Mouse (Mus musculus) neural tube, embryonic 11.5 days (tissue): ENCODE measurements around the gene Gm19402. TPM values are rescaled to one million over a fixed set of nuclear protein-coding genes. Genes with fewer than 3 reads are reported as not detected.

Experiments used
- ATAC-seq: fragments of 200-750 bp; cut with Nextera tagmentation; 2 replicates; pipeline ENCODE4 v1.8.0; 2017; ENCODE audit warnings: moderate number of reproducible peaks, mild to moderate bottlenecking, moderate TSS enrichment, moderate library complexity; ENCODE audit not compliant: insufficient read depth, low FRiP score, low TSS enrichment
- DNase-seq: peaks from one replicate; pipeline ENCODE4 v3.0.0-alpha.2; 2015; ENCODE audit warnings: low spot score
- H3K27ac ChIP-seq: fragments of 300-500 bp; sonication (generic); 2 replicates; pipeline ENCODE4 v1.5.1; 2014; ENCODE audit warnings: low read depth, mild to moderate bottlenecking, low read length
- H3K27me3 ChIP-seq: fragments of 300-500 bp; sonication (generic); 2 replicates; pipeline ENCODE4 v1.6.1; 2014; ENCODE audit warnings: mild to moderate bottlenecking, low read length, mixed read lengths; ENCODE audit not compliant: control insufficient read depth, insufficient read depth
- H3K36me3 ChIP-seq: fragments of 300-500 bp; sonication (generic); 2 replicates; pipeline ENCODE4 v1.6.1; 2014; ENCODE audit warnings: mild to moderate bottlenecking, low read length, moderate library complexity, mixed read lengths; ENCODE audit not compliant: control insufficient read depth, insufficient read depth
- H3K4me1 ChIP-seq: fragments of 300-500 bp; sonication (generic); 2 replicates; pipeline ENCODE4 v1.6.1; 2014; ENCODE audit warnings: low read length, mixed read lengths; ENCODE audit not compliant: control insufficient read depth, insufficient read depth
- H3K4me2 ChIP-seq: fragments of 300-500 bp; sonication (generic); 2 replicates; pipeline ENCODE4 v1.6.1; 2014; ENCODE audit warnings: low read depth, mild to moderate bottlenecking, moderate library complexity
- H3K4me3 ChIP-seq: fragments of 300-500 bp; sonication (generic); 2 replicates; pipeline ENCODE4 v1.5.1; 2014; ENCODE audit warnings: low read depth, low read length
- H3K9ac ChIP-seq: fragments of 300-500 bp; sonication (generic); 2 replicates; pipeline ENCODE4 v1.6.1; 2014; ENCODE audit warnings: mild to moderate bottlenecking, low read length
- H3K9me3 ChIP-seq: fragments of 300-500 bp; sonication (generic); 2 replicates; pipeline ENCODE4 v1.6.1; 2016; ENCODE audit warnings: low read length; ENCODE audit not compliant: control insufficient read depth
- WGBS: fragments of 180-500 bp; shearing (Covaris S2); extraction: QIAGEN DNeasy Blood & Tissue Kit; methylation state at CpG from one replicate; pipeline ENCODE4 v1.1.7; 2014; 5-methylcytosine and 5-hydroxymethylcytosine counted together
- microRNA counts: library from miRNA; unstranded; fragments of <30 nt; microRNA quantifications from one replicate; lab custom pipeline; 2015
- microRNA-seq: library from miRNA; unstranded; fragments of <30 nt; microRNA quantifications from one replicate; pipeline ENCODE4, GENCODE M21; 2016
- polyA plus RNA-seq: library from polyadenylated mRNA; unstranded; fragments of >200 nt; fragmentation: Nextera tagmentation; extraction: Ambion mirVana; gene quantifications from 2 replicates; pipeline ENCODE4 v1.2.1, GENCODE M21; 2014

Gene Gm19402
- polyA plus RNA-seq, 1 experiment from 2014 or later, result not detected

- 90% methylated on average over 8 of the region's 8 CpGs for WGBS
These were observed 42.7 kb downstream of the Gm19402 start for GRCm38 (mm10) chr10:77647901-77648300.

GRCm38 (mm10) chr10:77647461-77647860, 43.1 kb downstream of the Gm19402 start:
- Histone ChIP-seq H3K4me1 (no peaks in the 10 kb centered on the region), H3K27me3 (no peaks in the 10 kb centered on the region), H3K4me3 (no peak overlapping the region), H3K9ac (no peak overlapping the region), H3K36me3 (peaks cover 17% of the 10 kb centered on the region), H3K4me2 (no peak overlapping the region), H3K9me3 (no peaks in the 10 kb centered on the region), H3K27ac (no peak overlapping the region)
- 82% methylated on average over 1 of the region's 1 CpGs for WGBS
- ATAC-seq (no peak), DNase-seq (no peak)

More at GRCm38 (mm10) chr10:77647901-77648300, 42.7 kb downstream of the Gm19402 start:
- no peak overlapping the region for H3K9ac ChIP-seq
- DNase-seq (no peak), ATAC-seq (no peak)
- no peaks in the 10 kb centered on the region for H3K9me3 ChIP-seq
- H3K4me2 ChIP-seq, result no peak overlapping the region
- H3K27me3 ChIP-seq, result no peaks in the 10 kb centered on the region
- H3K4me3 ChIP-seq, result no peak overlapping the region
- no peak overlapping the region for H3K27ac ChIP-seq
- H3K4me1 ChIP-seq, result no peaks in the 10 kb centered on the region
- H3K36me3 ChIP-seq, result peaks cover 15% of the 10 kb centered on the region

- H3K27ac ChIP-seq, result no peak overlapping the region
- no peak overlapping the region for H3K9ac ChIP-seq
- H3K27me3 ChIP-seq, result no peaks in the 10 kb centered on the region
- no peak overlapping the region for H3K4me3 ChIP-seq
- ATAC-seq (no peak), DNase-seq (no peak)
- WGBS, result 93% methylated on average over 5 of the region's 5 CpGs
- H3K4me1 ChIP-seq, result no peaks in the 10 kb centered on the region
- peaks cover 20% of the 10 kb centered on the region for H3K36me3 ChIP-seq
- H3K9me3 ChIP-seq, result no peaks in the 10 kb centered on the region
- H3K4me2 ChIP-seq, result no peak overlapping the region
These were observed 45.0 kb downstream of the Gm19402 start for GRCm38 (mm10) chr10:77645571-77645970.

GRCm38 (mm10) chr10:77643160-77643559, 47.4 kb downstream of the Gm19402 start:
- H3K27ac ChIP-seq, result no peak overlapping the region
- no peaks in the 10 kb centered on the region for H3K9me3 ChIP-seq
- H3K4me1 ChIP-seq, result no peaks in the 10 kb centered on the region
- no peak overlapping the region for H3K4me2 ChIP-seq
- no peaks in the 10 kb centered on the region for H3K27me3 ChIP-seq
- DNase-seq (no peak), ATAC-seq (no peak)
- peaks cover 20% of the 10 kb centered on the region for H3K36me3 ChIP-seq
- 89% methylated on average over 7 of the region's 7 CpGs for WGBS
- no peak overlapping the region for H3K4me3 ChIP-seq
- no peak overlapping the region for H3K9ac ChIP-seq

MicroRNA genes within 50 kb of the gene (microRNA counts, 519-probe panel; counts per million panel counts)
- microRNA mmu-miR-1930 (lab: Ali Mortazavi, UCI), result 171 counts per million, percentile 57 among the panel's probes with 10 or more counts

Small RNA genes lying within 50 kb of the gene (microRNA-seq; reads per million reads assigned to microRNA genes)
- gene Mir1930, result 16.4 reads per million, percentile 26 among the genes with 10 or more reads in this experiment

Other genes starting within 250 kb of the Gm19402 start
- gene Fam207a, start 175.0 kb downstream of the Gm19402 start, polyA plus RNA-seq, result 45.7 and 49.0 TPM in 2 replicates
- 1.5 TPM in 2 replicates for gene Itgb2, start 160.5 kb downstream of the Gm19402 start, polyA plus RNA-seq
- 71.4 and 72.1 TPM in 2 replicates for gene Pttg1ip, start 109.0 kb downstream of the Gm19402 start, polyA plus RNA-seq
- 334 and 346 TPM in 2 replicates for gene Sumo3, start 84.7 kb downstream of the Gm19402 start, polyA plus RNA-seq
- gene Gm49325, start 84.6 kb downstream of the Gm19402 start, polyA plus RNA-seq, result 1.4 and 4.8 TPM in 2 replicates
- 65.9 and 66.0 TPM in 2 replicates for gene Ube2g2, start 68.5 kb downstream of the Gm19402 start, polyA plus RNA-seq
- 0.92 and 1.0 TPM in 2 replicates for gene Tspear, start 4.2 kb downstream of the Gm19402 start, polyA plus RNA-seq
- gene Gm9508, start 6.5 kb upstream of the Gm19402 start, polyA plus RNA-seq, result not detected in 2 replicates
- not detected in 2 replicates for gene Gm10272, start 15.9 kb upstream of the Gm19402 start, polyA plus RNA-seq
- gene Gm10024, start 20.7 kb upstream of the Gm19402 start, polyA plus RNA-seq, result not detected in 2 replicates
- not detected in 2 replicates for gene Gm10142, start 25.1 kb upstream of the Gm19402 start, polyA plus RNA-seq
- gene Krtap12-1, start 29.8 kb upstream of the Gm19402 start, polyA plus RNA-seq, result not detected in 2 replicates
- gene Gm10100, start 35.7 kb upstream of the Gm19402 start, polyA plus RNA-seq, result not detected in 2 replicates
- not detected in 2 replicates for gene Gm18596, start 51.9 kb upstream of the Gm19402 start, polyA plus RNA-seq
- gene Gm9736, start 60.6 kb upstream of the Gm19402 start, polyA plus RNA-seq, result not detected in 2 replicates
- not detected in 2 replicates for gene Gm3233, start 68.9 kb upstream of the Gm19402 start, polyA plus RNA-seq
- gene Gm3238, start 80.6 kb upstream of the Gm19402 start, polyA plus RNA-seq, result not detected in 2 replicates
- not detected in 2 replicates for gene Gm7138, start 86.2 kb upstream of the Gm19402 start, polyA plus RNA-seq
- not detected in 2 replicates for gene Gm3250, start 91.8 kb upstream of the Gm19402 start, polyA plus RNA-seq
- not detected in 2 replicates for gene Gm7137, start 97.4 kb upstream of the Gm19402 start, polyA plus RNA-seq
- gene Gm9639, start 104.3 kb upstream of the Gm19402 start, polyA plus RNA-seq, result not detected in 2 replicates
- gene Gm19668, start 108.4 kb upstream of the Gm19402 start, polyA plus RNA-seq, result not detected in 2 replicates
- not detected in 2 replicates for gene Gm9507, start 121.1 kb upstream of the Gm19402 start, polyA plus RNA-seq
- not detected in 2 replicates for gene Gm2696, start 123.9 kb upstream of the Gm19402 start, polyA plus RNA-seq
- not detected in 2 replicates for gene Krtap10-4, start 136.3 kb upstream of the Gm19402 start, polyA plus RNA-seq
- gene Krtap10-10, start 145.2 kb upstream of the Gm19402 start, polyA plus RNA-seq, result not detected in 2 replicates
- not detected in 2 replicates for gene Gm36176, start 156.0 kb upstream of the Gm19402 start, polyA plus RNA-seq
- gene Gm10318, start 162.1 kb upstream of the Gm19402 start, polyA plus RNA-seq, result not detected in 2 replicates
- gene Gm3285, start 171.2 kb upstream of the Gm19402 start, polyA plus RNA-seq, result not detected in 2 replicates
- 4.3 and 4.8 TPM in 2 replicates for gene Lrrc3, start 211.8 kb upstream of the Gm19402 start, polyA plus RNA-seq